ENCODE assay signal across 37 mouse cellular contexts in genomic region chr7:19078732-19079131, GRCm38 (mm10). TPM values are rescaled to one million over a fixed set of nuclear protein-coding genes. Genes with fewer than 3 reads are reported as not detected.
DNase-seq lines count a peak whose midpoint lies in the region; ATAC-seq lines count a peak whose summit lies in the region.
"Had no signal": no experiment of that assay in that cellular context is flagged by ENCODE, and none has a peak within 500 bp of the region (broad histone marks: within the 10 kb centered on the region; RNA-seq: fewer than 3 reads in every experiment).

No protein-coding gene starts in this region.

- H3K36me3 ChIP-seq in heart, embryonic 10.5 days: peaks cover 60% of the 10 kb centered on the region
- peaks cover 53% of the 10 kb centered on the region for H3K36me3 ChIP-seq in kidney, embryonic 15.5 days

- H3K4me2 ChIP-seq in kidney, embryonic 15.5 days: no peak overlapping the region; the same call in 1 of the 2 replicates
- H3K4me2 ChIP-seq: limb, embryonic 15.5 days; midbrain, embryonic 11.5 days had no signal

- H3K9me3 ChIP-seq in heart, embryonic 10.5 days: no peaks in the 10 kb centered on the region
- H3K9me3 ChIP-seq in kidney, embryonic 15.5 days (replicated peaks): no peaks in the 10 kb centered on the region
- H3K9me3 ChIP-seq: embryonic facial prominence, embryonic 13.5 days; heart, embryonic 15.5 days; intestine, embryonic 15.5 days; limb, embryonic 10.5 days; limb, embryonic 15.5 days; neural tube, embryonic 13.5 days had no signal

- WGBS in heart, embryonic 10.5 days: 82% methylated on average over 3 of the region's 3 CpGs
- WGBS in kidney, embryonic 15.5 days: 63% methylated on average over 3 of the region's 3 CpGs

- no peak overlapping the region for H3K27ac ChIP-seq in heart, embryonic 10.5 days
- H3K27ac ChIP-seq in kidney, embryonic 15.5 days: no peak overlapping the region
- H3K27ac ChIP-seq: embryonic facial prominence, embryonic 13.5 days; heart, embryonic 15.5 days; hindbrain, postnatal 0 days; intestine, embryonic 15.5 days; limb, embryonic 10.5 days; limb, embryonic 15.5 days; neural tube, embryonic 13.5 days; stomach, postnatal 0 days had no signal

- peak; percentile 42 to 69 for DNase-seq in adrenal gland, adult (ENCODE audit: inconsistent age in 2 of 2, low spot score in 1 of 2)
- DNase-seq in adrenal gland, postnatal 4 days (ENCODE audit: low spot score in 2 of 2): no peak
- DNase-seq in heart, adult 11 months: peak; percentile 91
- DNase-seq in heart, embryonic 10.5 days (ENCODE audit: low spot score): no peak
- no peak for DNase-seq in kidney, adult 18-20 months
- DNase-seq in testis, postnatal 14 days (ENCODE audit: low spot score): peak; percentile 48
- DNase-seq: cerebellum, adult 11-12 months; gastrocnemius, postnatal 36 days; kidney, adult 8-10 months; kidney, postnatal 10 days; layer of hippocampus, postnatal 36 days; liver, postnatal 0 days; lung, postnatal 36 days; right cerebral cortex, postnatal 4 days had no signal

- H3K4me3 ChIP-seq in heart, embryonic 10.5 days: no peak overlapping the region; the same call in 1 of the 2 replicates
- H3K4me3 ChIP-seq in kidney, embryonic 15.5 days (replicated peaks): 0 out of 2 replicates have a peak overlapping the region, but pooled peaks have one; percentile 3
- H3K4me3 ChIP-seq: intestine, embryonic 15.5 days; myocyte; neural tube, embryonic 13.5 days had no signal

- H3K9ac ChIP-seq in kidney, embryonic 15.5 days: no peak overlapping the region
- H3K9ac ChIP-seq: heart, embryonic 15.5 days; intestine, embryonic 15.5 days; limb, embryonic 15.5 days; liver, postnatal 0 days; neural tube, embryonic 13.5 days had no signal

- H3K4me1 ChIP-seq in heart, embryonic 10.5 days: peaks cover 60% of the 10 kb centered on the region
- H3K4me1 ChIP-seq in kidney, embryonic 15.5 days: peaks cover 59% of the 10 kb centered on the region

- ATAC-seq in kidney, embryonic 15.5 days (replicated peaks; ENCODE audit: low FRiP score): no peak
- ATAC-seq: forebrain, embryonic 14.5 days; hindbrain, postnatal 0 days; intestine, embryonic 15.5 days; liver, postnatal 0 days; midbrain, embryonic 16.5 days had no signal

- H3K27me3 ChIP-seq in heart, embryonic 10.5 days (ENCODE audit: insufficient read depth, poor library complexity, severe bottlenecking): no peaks in the 10 kb centered on the region
- no peaks in the 10 kb centered on the region for H3K27me3 ChIP-seq in kidney, embryonic 15.5 days
- H3K27me3 ChIP-seq: embryonic facial prominence, embryonic 13.5 days; heart, embryonic 15.5 days; intestine, embryonic 15.5 days; limb, embryonic 15.5 days; neural tube, embryonic 13.5 days had no signal

RNA-seq across cellular contexts. Expression of gene Dmwd, which starts 2.7 kb away (rescaled TPM):
- 10 to 100 TPM; 67.0 to 70.3 TPM for total RNA-seq in adrenal gland, postnatal 4 days (2021)
- 14.8 and 18.0 TPM in 2 replicates for polyA plus RNA-seq in heart, embryonic 10.5 days (2016; fragmentation: Nextera tagmentation; extraction: Ambion mirVana)
- polyA plus RNA-seq in kidney, embryonic 15.5 days (2015; fragmentation: Nextera tagmentation; extraction: Ambion mirVana): 15.4 and 18.7 TPM in 2 replicates
- total RNA-seq: CH12.LX had no signal
- polyA plus RNA-seq: activated CD4-positive, CD25-positive, alpha-beta regulatory T cell, adult 4 months had no signal

RNA-seq across cellular contexts. Expression of gene Dmpk, which starts 4.9 kb away (rescaled TPM):
- total RNA-seq in adrenal gland, postnatal 4 days (2021): 10 to 100 TPM; 70.0 to 74.7 TPM
- 16.9 and 17.7 TPM in 2 replicates for polyA plus RNA-seq in heart, embryonic 10.5 days (2016; fragmentation: Nextera tagmentation; extraction: Ambion mirVana)
- 18.1 and 24.7 TPM in 2 replicates for polyA plus RNA-seq in kidney, embryonic 15.5 days (2015; fragmentation: Nextera tagmentation; extraction: Ambion mirVana)
- polyA plus RNA-seq: activated CD4-positive, CD25-positive, alpha-beta regulatory T cell, adult 4 months had no signal

RNA-seq across cellular contexts. Expression of gene Six5, which starts 15.7 kb away (rescaled TPM):
- total RNA-seq in adrenal gland, postnatal 4 days (2021): 10 to 100 TPM; 23.4 to 25.3 TPM
- 5.7 and 6.1 TPM in 2 replicates for polyA plus RNA-seq in heart, embryonic 10.5 days (2016; fragmentation: Nextera tagmentation; extraction: Ambion mirVana)
- 8.0 and 10.1 TPM in 2 replicates for polyA plus RNA-seq in kidney, embryonic 15.5 days (2015; fragmentation: Nextera tagmentation; extraction: Ambion mirVana)

RNA-seq across cellular contexts. Expression of gene Rsph6a, which starts 24.2 kb away (rescaled TPM):
- not detected for total RNA-seq in adrenal gland, postnatal 4 days (2021)
- not detected in 2 replicates for polyA plus RNA-seq in heart, embryonic 10.5 days (2016; fragmentation: Nextera tagmentation; extraction: Ambion mirVana)
- not detected in 2 replicates for polyA plus RNA-seq in kidney, embryonic 15.5 days (2015; fragmentation: Nextera tagmentation; extraction: Ambion mirVana)
- total RNA-seq: adrenal gland, postnatal 14 days; gastrocnemius, postnatal 36 days; heart, adult 8-10 months; heart, postnatal 36 days; hindbrain, postnatal 0 days; megakaryocyte, adult 5-6 weeks had no signal
- polyA plus RNA-seq: activated CD4-positive, CD25-positive, alpha-beta regulatory T cell, adult 4 months; embryonic facial prominence, embryonic 13.5 days; forebrain, embryonic 14.5 days; heart, embryonic 15.5 days; intestine, embryonic 15.5 days; limb, embryonic 10.5 days; limb, embryonic 15.5 days; liver, postnatal 0 days; lung, embryonic 16.5 days; midbrain, embryonic 11.5 days; neural tube, embryonic 13.5 days; stomach, postnatal 0 days had no signal

RNA-seq across cellular contexts. Expression of gene Gm4969, which starts 39.4 kb away (rescaled TPM):
- total RNA-seq in adrenal gland, postnatal 4 days (2021): under 1 TPM; 0.59 to 0.98 TPM
- polyA plus RNA-seq in heart, embryonic 10.5 days (2016; fragmentation: Nextera tagmentation; extraction: Ambion mirVana): 1.7 and 2.1 TPM in 2 replicates
- 2.9 and 3.4 TPM in 2 replicates for polyA plus RNA-seq in kidney, embryonic 15.5 days (2015; fragmentation: Nextera tagmentation; extraction: Ambion mirVana)
- total RNA-seq: CH12.LX; gastrocnemius, postnatal 36 days; heart, adult 8-10 months; heart, postnatal 36 days had no signal
- polyA plus RNA-seq: activated CD4-positive, CD25-positive, alpha-beta regulatory T cell, adult 4 months; C2C12; large intestine, adult 2 months; liver, postnatal 0 days; myocyte; spleen, adult 2 months had no signal

Comparison
In these comparisons a context has a peak if more than half of its experiments do, and no peak if none do; other contexts are left out.
1. DNase-seq: peak in adrenal gland, adult (2 of 2), heart, adult 11 months (single experiment) and testis, postnatal 14 days (single experiment); none in adrenal gland, postnatal 4 days (0 of 2), heart, embryonic 10.5 days (single experiment) and kidney, adult 18-20 months (single experiment).